Mouse (Mus musculus) T-helper 17 cell (primary cell): Measurements from ENCODE around the gene Zc3h15.

ENCODE experiments used
- in situ Hi-C, 2 experiments: fragments of 300-600 bp; cut with MboI, MseI; formaldehyde crosslinking; loops; 1 replicate in 1 of 2; 2 replicates in 1 of 2; pipeline ENCODE4 v1.15.1; 2025; ENCODE audit warnings: high pct_unique_total_duplicates in 2 of 2

The Zc3h15 gene

GRCm38 (mm10) chr2:83644276-83645252 is at the start of gene Zc3h15:
Zc3h15 (plus strand) TSS chr2:83644435.
- in situ Hi-C loops: loop anchor here (5.0 to 25.0 kb wide), 3 partner anchors 83 to 1410 kb away; partner anchors contain the start of gene Calcrl (in 1 of the 2)

GRCm38 (mm10) chr2:83620558-83621367 is 23.5 kb upstream of the Zc3h15 start:
- in situ Hi-C loops: no loop called here

- in situ Hi-C loops: no loop called here
Observed at GRCm38 (mm10) chr2:83621511-83621910, 22.7 kb upstream of the Zc3h15 start.

GRCm38 (mm10) chr2:83622792-83623191 is 21.4 kb upstream of the Zc3h15 start:
- in situ Hi-C loops: no loop called here

- in situ Hi-C loops: no loop called here
Observed at GRCm38 (mm10) chr2:83624045-83624444, 20.2 kb upstream of the Zc3h15 start.

GRCm38 (mm10) chr2:83625226-83626108 is 18.8 kb upstream of the Zc3h15 start:
- in situ Hi-C loops: loop anchor here in 1 of 2 experiments (25.0 kb wide), 1 partner anchor 812 kb away; the partner anchor contains the start of gene Calcrl

- in situ Hi-C loops: loop anchor here in 1 of 2 experiments (25.0 kb wide), 1 partner anchor 810 kb away; the partner anchor contains the start of gene Calcrl
Observed at GRCm38 (mm10) chr2:83626881-83627280, 17.4 kb upstream of the Zc3h15 start.

- in situ Hi-C loops: loop anchor here in 1 of 2 experiments (25.0 kb wide), 1 partner anchor 810 kb away; the partner anchor contains the start of gene Calcrl
Observed at GRCm38 (mm10) chr2:83627495-83627894, 16.7 kb upstream of the Zc3h15 start.

- in situ Hi-C loops: loop anchor here in 1 of 2 experiments (25.0 kb wide), 1 partner anchor 809 kb away; the partner anchor contains the start of gene Calcrl
Observed at GRCm38 (mm10) chr2:83627932-83628331, 16.3 kb upstream of the Zc3h15 start.

- in situ Hi-C loops: loop anchor here (10.0 to 25.0 kb wide), 2 partner anchors 795 to 1413 kb away; partner anchors contain the start of gene Calcrl (in 1 of the 2)
Observed at GRCm38 (mm10) chr2:83641993-83642392, 2.2 kb upstream of the Zc3h15 start.

- in situ Hi-C loops: loop anchor here (5.0 to 25.0 kb wide), 3 partner anchors 78 to 1406 kb away; partner anchors contain the start of gene Calcrl (in 1 of the 2)
Observed at GRCm38 (mm10) chr2:83648916-83649315, 4.7 kb downstream of the Zc3h15 start.

- in situ Hi-C loops: loop anchor here (10.0 to 25.0 kb wide), 2 partner anchors 1035 to 1382 kb away; partner anchors contain the start of genes Gm28635 (in 1 of the 2), Med19 (in 1 of the 2), P2rx3 (in 1 of the 2) and Ssrp1 (in 1 of the 2)
Observed at GRCm38 (mm10) chr2:83652606-83653005, 8.4 kb downstream of the Zc3h15 start.

- in situ Hi-C loops: loop anchor here (10.0 to 25.0 kb wide), 2 partner anchors 1028 to 1376 kb away; partner anchors contain the start of genes Gm28635 (in 1 of the 2), Med19 (in 1 of the 2), P2rx3 (in 1 of the 2) and Ssrp1 (in 1 of the 2)
Observed at GRCm38 (mm10) chr2:83659279-83659678, 15.0 kb downstream of the Zc3h15 start.

GRCm38 (mm10) chr2:83660114-83660513 is 15.9 kb downstream of the Zc3h15 start:
- in situ Hi-C loops: loop anchor here (5.0 to 25.0 kb wide), 2 partner anchors 112 to 1027 kb away; partner anchors contain the start of genes Gm28635 (in 1 of the 2), Med19 (in 1 of the 2) and Tmx2 (in 1 of the 2)

GRCm38 (mm10) chr2:83661351-83661750 is 17.1 kb downstream of the Zc3h15 start:
- in situ Hi-C loops: loop anchor here (5.0 to 25.0 kb wide), 2 partner anchors 111 to 1026 kb away; partner anchors contain the start of genes Gm28635 (in 1 of the 2), Med19 (in 1 of the 2) and Tmx2 (in 1 of the 2)

GRCm38 (mm10) chr2:83665051-83665450 is 20.8 kb downstream of the Zc3h15 start:
- in situ Hi-C loops: loop anchor here in 1 of 2 experiments (25.0 kb wide), 1 partner anchor 1022 kb away; the partner anchor contains the start of genes Gm28635, Med19 and Tmx2

GRCm38 (mm10) chr2:83667430-83667829 is 23.2 kb downstream of the Zc3h15 start:
- in situ Hi-C loops: loop anchor here in 1 of 2 experiments (25.0 kb wide), 1 partner anchor 1020 kb away; the partner anchor contains the start of genes Gm28635, Med19 and Tmx2

GRCm38 (mm10) chr2:83668052-83668451 is 23.8 kb downstream of the Zc3h15 start:
- in situ Hi-C loops: loop anchor here in 1 of 2 experiments (25.0 kb wide), 1 partner anchor 1019 kb away; the partner anchor contains the start of genes Gm28635, Med19 and Tmx2

- in situ Hi-C loops: loop anchor here in 1 of 2 experiments (5.0 to 25.0 kb wide), 2 partner anchors 107 to 1017 kb away; partner anchors contain the start of genes Gm28635, Med19 and Tmx2
Observed at GRCm38 (mm10) chr2:83669988-83670387, 25.8 kb downstream of the Zc3h15 start.
